Mouse (Mus musculus): ENCODE data around the gene Cxxc4.

GRCm38 (mm10) chr3:134223956-134224355, 12.3 kb upstream of the Cxxc4 start:
- TF ChIP-seq CTCF (conservative IDR thresholded peaks at IDR 0.05; ENCODE audit: insufficient read depth, insufficient read length, low read depth, low read length): no peak
- TF ChIP-seq POLR2A (IDR thresholded peaks at IDR 0.05; ENCODE audit: low read depth, low read length): no peak

Measured in kidney, adult 2 months (tissue).